Mouse (Mus musculus) olfactory bulb, adult 2 months (tissue): ENCODE measurements at regions not wholly inside any gene's neighbourhood (a gene's known extent, or its start where the extent isn't known, plus 50 kb on each side); places are given as distances from the start of the nearest gene placed in this dataset.

Experiments
- CTCF ChIP-seq: fragments of 200-500 bp; IDR thresholded peaks from 2 replicates; pipeline ENCODE4 v1.5.1; 2012; ENCODE audit warnings: low read depth, mild to moderate bottlenecking, low read length, moderate library complexity; ENCODE audit not compliant: insufficient read depth
- POLR2A ChIP-seq: fragments of 200-500 bp; IDR thresholded peaks from 2 replicates; pipeline ENCODE4 v1.6.1; 2012; ENCODE audit warnings: mild to moderate bottlenecking, low read depth, low read length, moderate library complexity; ENCODE audit not compliant: insufficient read depth

- TF ChIP-seq CTCF = no peak
- TF ChIP-seq POLR2A = no peak
These were observed 64.4 kb upstream of the Tut7 start for GRCm38 (mm10) chr13:59887306-59887705.
